Mouse (Mus musculus) A20 (cell line): ENCODE measurements around the gene Nkpd1.

Source experiments
- DNase-seq: peaks from one replicate; pipeline ENCODE4 v3.0.0-alpha.2; 2011; ENCODE audit warnings: low read depth, low spot score

Gene Nkpd1

GRCm38 (mm10) chr7:19546007-19546406 is 28.4 kb downstream of the Nkpd1 start:
- DNase-seq, result no peak

GRCm38 (mm10) chr7:19547344-19547969 is 29.8 kb downstream of the Nkpd1 start:
- DNase-seq, result no peak

GRCm38 (mm10) chr7:19549394-19549793 is 31.8 kb downstream of the Nkpd1 start:
- DNase-seq, result no peak

- DNase-seq, result no peak
Observed at GRCm38 (mm10) chr7:19551634-19552033, 34.0 kb downstream of the Nkpd1 start.

- no peak for DNase-seq
Observed at GRCm38 (mm10) chr7:19552443-19552842, 34.8 kb downstream of the Nkpd1 start.

- no peak for DNase-seq
Observed at GRCm38 (mm10) chr7:19554168-19554567, 36.5 kb downstream of the Nkpd1 start.

GRCm38 (mm10) chr7:19557086-19557485 is 39.4 kb downstream of the Nkpd1 start:
- no peak for DNase-seq

GRCm38 (mm10) chr7:19557982-19558900 is 40.6 kb downstream of the Nkpd1 start:
- DNase-seq, result no peak

- DNase-seq, result no peak
Observed at GRCm38 (mm10) chr7:19558965-19559364, 41.3 kb downstream of the Nkpd1 start.

GRCm38 (mm10) chr7:19560491-19561260 is 43.0 kb downstream of the Nkpd1 start:
- DNase-seq, result no peak

GRCm38 (mm10) chr7:19561431-19561764 is 43.8 kb downstream of the Nkpd1 start:
- DNase-seq, result peak; percentile 43

GRCm38 (mm10) chr7:19561765-19562642 is 44.4 kb downstream of the Nkpd1 start:
- DNase-seq, result peak; percentile 97

- no peak for DNase-seq
Observed at GRCm38 (mm10) chr7:19562643-19563410, 45.2 kb downstream of the Nkpd1 start, which contains the start of gene Ppp1r37. Gene Ppp1r37, minus strand, starts transcription at chr7:19563076.

- no peak for DNase-seq
Observed at GRCm38 (mm10) chr7:19563884-19564283, 46.2 kb downstream of the Nkpd1 start.

- peak; percentile 47 for DNase-seq
Observed at GRCm38 (mm10) chr7:19564455-19564854, 46.8 kb downstream of the Nkpd1 start.

GRCm38 (mm10) chr7:19565803-19566202 is 48.2 kb downstream of the Nkpd1 start:
- DNase-seq, result no peak

GRCm38 (mm10) chr7:19567426-19567825 is 49.8 kb downstream of the Nkpd1 start:
- DNase-seq, result no peak

GRCm38 (mm10) chr7:19569647-19570046 is 52.0 kb downstream of the Nkpd1 start:
- DNase-seq, result no peak

GRCm38 (mm10) chr7:19572926-19573775 is 55.5 kb downstream of the Nkpd1 start:
- DNase-seq, result peak; percentile 94

- DNase-seq, result no peak
Observed at GRCm38 (mm10) chr7:19573776-19574140, 56.1 kb downstream of the Nkpd1 start.
